Mouse (Mus musculus) neural tube, embryonic 15.5 days (tissue): ENCODE measurements around the gene Cadps. TPM values are rescaled to one million over a fixed set of nuclear protein-coding genes. Genes with fewer than 3 reads are reported as not detected.

Experiments
- ATAC-seq: fragments of 200-750 bp; cut with Nextera tagmentation; 2 replicates; pipeline ENCODE4 v1.8.0; 2017; ENCODE audit warnings: mild to moderate bottlenecking, moderate TSS enrichment, moderate library complexity; ENCODE audit not compliant: low FRiP score
- H3K27ac ChIP-seq: fragments of 300-500 bp; sonication (generic); replicated peaks from 2 replicates; pipeline ENCODE4 v1.5.1; 2015; ENCODE audit warnings: mild to moderate bottlenecking, inconsistent platforms
- H3K27me3 ChIP-seq: fragments of 300-500 bp; sonication (generic); replicated peaks from 2 replicates; pipeline ENCODE4 v1.6.1; 2015; ENCODE audit warnings: inconsistent platforms
- H3K36me3 ChIP-seq: fragments of 300-500 bp; sonication (generic); 2 replicates; pipeline ENCODE4 v1.6.1; 2015; ENCODE audit warnings: inconsistent platforms
- H3K4me1 ChIP-seq: fragments of 300-500 bp; sonication (generic); 2 replicates; pipeline ENCODE4 v1.6.1; 2015; ENCODE audit warnings: inconsistent platforms
- H3K4me2 ChIP-seq: fragments of 300-500 bp; sonication (generic); 2 replicates; pipeline ENCODE4 v1.6.1; 2015; ENCODE audit warnings: inconsistent platforms, mild to moderate bottlenecking, moderate library complexity
- H3K4me3 ChIP-seq: fragments of 300-500 bp; sonication (generic); replicated peaks from 2 replicates; pipeline ENCODE4 v1.5.1; 2015; ENCODE audit warnings: mild to moderate bottlenecking, inconsistent platforms
- H3K9ac ChIP-seq: fragments of 300-500 bp; sonication (generic); replicated peaks from 2 replicates; pipeline ENCODE4 v1.6.1; 2015; ENCODE audit warnings: mild to moderate bottlenecking, inconsistent platforms
- H3K9me3 ChIP-seq: fragments of 300-500 bp; sonication (generic); replicated peaks from 2 replicates; pipeline ENCODE4 v1.6.1; 2016; ENCODE audit warnings: inconsistent platforms
- WGBS: fragments of 180-500 bp; shearing (Covaris S2); methylation state at CpG from one replicate; pipeline ENCODE4 v1.1.7; 2015; ENCODE audit warnings: mixed read lengths; 5-methylcytosine and 5-hydroxymethylcytosine counted together
- polyA plus RNA-seq: library from polyadenylated mRNA; unstranded; fragments of >200 nt; fragmentation: Nextera tagmentation; extraction: Ambion mirVana; gene quantifications from 2 replicates; pipeline ENCODE4 v1.2.1, GENCODE M21; 2015

Cadps gene
- polyA plus RNA-seq, 1 experiment from 2014 or later, result 44.1 TPM

GRCm38 (mm10) chr14:12818442-12818841 lies 4.4 kb downstream of the Cadps start:
- Histone ChIP-seq H3K9me3 (no peaks in the 10 kb centered on the region), H3K4me1 (peaks cover 28% of the 10 kb centered on the region), H3K27me3 (no peaks in the 10 kb centered on the region), H3K36me3 (no peaks in the 10 kb centered on the region), H3K27ac (no peak overlapping the region), H3K9ac (no peak overlapping the region), H3K4me3 (no peak overlapping the region), H3K4me2 (no peak overlapping the region)
- WGBS, result 88% methylated on average over 1 of the region's 1 CpGs
- no peak for ATAC-seq

DNA sequence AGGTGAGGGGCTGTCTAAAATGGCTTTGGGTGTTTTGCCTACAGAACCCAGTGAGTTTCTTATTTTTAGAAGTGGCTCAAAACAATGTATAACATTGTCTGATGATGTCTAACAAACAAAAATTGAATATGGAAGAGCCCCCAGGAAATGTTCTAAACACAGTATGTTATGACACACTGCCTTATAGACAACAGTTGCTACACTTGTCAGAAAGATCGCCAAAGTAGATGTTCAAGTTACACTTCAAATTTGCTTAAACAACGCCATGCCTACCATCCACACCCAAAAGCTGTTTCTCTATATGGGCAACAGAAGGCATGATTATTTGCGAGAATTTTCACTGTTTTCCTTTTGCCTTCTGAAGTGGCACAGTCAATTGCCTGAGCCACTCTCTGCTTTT lies 10.8 kb downstream of the Cadps start:
- 90% methylated on average over 3 of the region's 3 CpGs for WGBS
- ATAC-seq, result no peak
- Histone ChIP-seq H3K36me3 (no peaks in the 10 kb centered on the region), H3K4me2 (no peak overlapping the region), H3K4me1 (no peaks in the 10 kb centered on the region), H3K27ac (no peak overlapping the region), H3K9ac (no peak overlapping the region), H3K4me3 (no peak overlapping the region), H3K9me3 (no peaks in the 10 kb centered on the region), H3K27me3 (no peaks in the 10 kb centered on the region)

DNA sequence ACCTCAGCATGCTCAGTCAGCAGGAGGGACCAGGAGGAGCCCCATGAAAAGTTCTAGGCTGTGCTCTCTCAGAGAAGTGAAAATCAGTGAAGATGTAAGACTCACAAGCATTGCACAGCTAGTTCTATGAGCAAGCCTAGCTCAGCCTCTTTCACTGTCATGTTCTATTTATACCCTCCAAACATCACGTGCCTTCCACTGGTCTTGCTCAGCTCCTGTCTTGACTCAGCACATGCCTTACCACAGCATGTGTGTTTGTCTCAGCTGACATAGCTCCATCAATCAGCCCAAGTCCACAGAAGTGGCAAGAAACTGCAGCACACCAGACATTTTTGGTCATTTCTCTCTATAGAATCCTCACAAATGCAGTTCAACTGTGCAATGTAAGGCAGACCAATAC lies 19.9 kb downstream of the Cadps start:
- H3K27ac ChIP-seq, result no peak overlapping the region
- ATAC-seq, result no peak
- 74% methylated on average over 1 of the region's 1 CpGs for whole genome bisulfite sequencing
- no peaks in the 10 kb centered on the region for H3K9me3 ChIP-seq
- H3K4me3 ChIP-seq, result no peak overlapping the region
- H3K4me1 ChIP-seq, result no peaks in the 10 kb centered on the region
- H3K36me3 ChIP-seq, result no peaks in the 10 kb centered on the region
- H3K27me3 ChIP-seq, result no peaks in the 10 kb centered on the region
- no peak overlapping the region for H3K4me2 ChIP-seq
- no peak overlapping the region for H3K9ac ChIP-seq

- 72% methylated on average over 2 of the region's 2 CpGs for WGBS
- Histone ChIP-seq H3K36me3 (no peaks in the 10 kb centered on the region), H3K27ac (no peak overlapping the region), H3K9ac (no peak overlapping the region), H3K4me3 (no peak overlapping the region), H3K4me2 (no peak overlapping the region), H3K4me1 (no peaks in the 10 kb centered on the region), H3K27me3 (no peaks in the 10 kb centered on the region), H3K9me3 (no peaks in the 10 kb centered on the region)
- ATAC-seq, result no peak
Observed at GRCm38 (mm10) chr14:12801100-12801499, 21.8 kb downstream of the Cadps start.

GRCm38 (mm10) chr14:12798926-12799325 lies 24.0 kb downstream of the Cadps start:
- H3K4me1 ChIP-seq, result no peaks in the 10 kb centered on the region

GRCm38 (mm10) chr14:12784296-12784695 lies 38.6 kb downstream of the Cadps start:
- no peak overlapping the region for H3K27ac ChIP-seq
- H3K36me3 ChIP-seq, result no peaks in the 10 kb centered on the region
- no peaks in the 10 kb centered on the region for H3K4me1 ChIP-seq
- no peaks in the 10 kb centered on the region for H3K9me3 ChIP-seq
- no peaks in the 10 kb centered on the region for H3K27me3 ChIP-seq
- 88% methylated on average over 1 of the region's 1 CpGs for WGBS
- H3K4me3 ChIP-seq, result no peak overlapping the region
- ATAC-seq, result no peak
- no peak overlapping the region for H3K9ac ChIP-seq
- no peak overlapping the region for H3K4me2 ChIP-seq

More at GRCm38 (mm10) chr14:12798926-12799325, 24.0 kb downstream of the Cadps start:
- ATAC-seq, result no peak
- no peak overlapping the region for H3K4me2 ChIP-seq
- no peaks in the 10 kb centered on the region for H3K9me3 ChIP-seq
- H3K4me3 ChIP-seq, result no peak overlapping the region
- H3K36me3 ChIP-seq, result no peaks in the 10 kb centered on the region
- no peaks in the 10 kb centered on the region for H3K27me3 ChIP-seq
- no peak overlapping the region for H3K9ac ChIP-seq
- no peak overlapping the region for H3K27ac ChIP-seq

GRCm38 (mm10) chr14:12780016-12780415 lies 42.9 kb downstream of the Cadps start:
- H3K9me3 ChIP-seq, result no peaks in the 10 kb centered on the region
- WGBS, result 85% methylated on average over 1 of the region's 1 CpGs
- no peak overlapping the region for H3K4me3 ChIP-seq
- no peak overlapping the region for H3K4me2 ChIP-seq
- no peak overlapping the region for H3K27ac ChIP-seq
- no peaks in the 10 kb centered on the region for H3K4me1 ChIP-seq
- no peaks in the 10 kb centered on the region for H3K36me3 ChIP-seq
- no peak overlapping the region for H3K9ac ChIP-seq
- no peaks in the 10 kb centered on the region for H3K27me3 ChIP-seq
- no peak for ATAC-seq

DNA sequence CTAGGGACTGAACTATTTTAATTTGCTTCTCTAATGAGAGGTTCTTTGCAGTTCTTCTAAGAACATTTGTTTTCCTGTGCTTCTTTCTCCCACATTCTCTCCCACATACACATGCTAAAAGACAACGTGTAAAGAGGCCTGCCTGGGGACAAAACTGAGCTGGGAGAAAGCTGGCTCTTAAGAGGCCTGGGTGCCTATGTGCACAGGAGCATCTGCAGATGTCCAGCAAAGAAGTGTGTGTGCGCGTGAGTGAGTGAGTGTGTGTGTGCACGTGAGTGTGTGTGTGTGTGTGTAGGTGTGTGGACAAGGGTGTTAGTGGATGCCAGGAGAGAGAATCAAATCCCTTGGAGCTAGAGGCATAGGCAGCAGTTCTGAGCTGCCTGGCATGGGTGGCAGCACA lies 44.9 kb downstream of the Cadps start:
- H3K27me3 ChIP-seq, result no peaks in the 10 kb centered on the region
- ATAC-seq, result no peak
- H3K4me2 ChIP-seq, result no peak overlapping the region
- no peak overlapping the region for H3K27ac ChIP-seq
- H3K9me3 ChIP-seq, result no peaks in the 10 kb centered on the region
- WGBS, result 76% methylated on average over 4 of the region's 4 CpGs
- H3K36me3 ChIP-seq, result no peaks in the 10 kb centered on the region
- H3K9ac ChIP-seq, result no peak overlapping the region
- no peaks in the 10 kb centered on the region for H3K4me1 ChIP-seq
- H3K4me3 ChIP-seq, result no peak overlapping the region

- no peak for ATAC-seq
- Histone ChIP-seq H3K4me3 (no peak overlapping the region), H3K27me3 (no peaks in the 10 kb centered on the region), H3K4me1 (no peaks in the 10 kb centered on the region), H3K9me3 (no peaks in the 10 kb centered on the region), H3K9ac (no peak overlapping the region), H3K36me3 (no peaks in the 10 kb centered on the region), H3K4me2 (no peak overlapping the region), H3K27ac (no peak overlapping the region)
- WGBS, result 84% methylated on average over 1 of the region's 1 CpGs
Observed at GRCm38 (mm10) chr14:12768870-12769269, 54.0 kb downstream of the Cadps start.

GRCm38 (mm10) chr14:12753237-12753636 lies 69.6 kb downstream of the Cadps start:
- Histone ChIP-seq H3K27ac (no peak overlapping the region), H3K4me3 (no peak overlapping the region), H3K9me3 (no peaks in the 10 kb centered on the region), H3K9ac (no peak overlapping the region), H3K4me2 (no peak overlapping the region), H3K36me3 (no peaks in the 10 kb centered on the region), H3K27me3 (no peaks in the 10 kb centered on the region), H3K4me1 (no peaks in the 10 kb centered on the region)
- ATAC-seq, result no peak
- 94% methylated on average over 4 of the region's 4 CpGs for WGBS

DNA sequence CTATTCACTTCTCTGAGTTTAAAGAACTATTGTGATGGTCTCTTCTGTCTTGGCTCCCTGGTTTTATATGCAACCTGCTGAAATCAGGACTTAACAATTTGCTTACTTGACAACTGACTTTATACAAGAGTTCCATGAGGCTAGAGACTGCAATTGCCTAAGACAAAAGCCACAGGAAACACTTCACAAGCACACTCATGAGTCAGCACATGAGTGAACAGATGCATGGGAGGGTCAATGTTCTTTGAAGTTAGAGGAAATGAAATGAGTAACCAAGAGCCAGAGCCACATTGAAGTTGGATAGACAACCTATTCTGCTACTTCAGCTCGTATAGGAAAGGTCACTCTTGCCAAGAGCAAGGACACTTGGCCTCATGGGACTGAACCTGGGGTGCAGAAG lies 71.1 kb downstream of the Cadps start:
- Histone ChIP-seq H3K4me1 (no peaks in the 10 kb centered on the region), H3K9me3 (no peaks in the 10 kb centered on the region), H3K9ac (no peak overlapping the region), H3K4me3 (no peak overlapping the region), H3K27ac (no peak overlapping the region), H3K4me2 (no peak overlapping the region), H3K27me3 (no peaks in the 10 kb centered on the region), H3K36me3 (no peaks in the 10 kb centered on the region)
- no peak for ATAC-seq
- 68% methylated on average over 1 of the region's 1 CpGs for WGBS

DNA sequence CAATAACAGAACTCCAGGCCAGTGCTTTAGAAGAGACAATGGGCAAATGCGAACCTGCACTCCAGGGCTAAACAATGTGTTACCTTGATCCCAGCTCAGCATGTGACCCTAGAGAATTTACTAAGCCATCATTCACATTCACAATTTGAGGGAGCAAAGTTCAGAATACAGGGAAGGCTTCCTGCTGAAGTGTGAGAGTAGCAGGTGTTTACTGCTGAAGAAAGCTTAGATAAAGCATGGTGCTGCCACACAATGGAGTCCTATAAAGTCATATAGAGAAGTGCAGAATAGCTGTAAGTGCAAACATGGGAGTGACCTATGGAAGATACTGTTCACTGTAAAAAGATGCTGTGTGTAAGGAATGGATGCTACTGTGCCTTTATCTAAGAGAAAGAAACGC lies 91.9 kb downstream of the Cadps start:
- 80% methylated on average over 2 of the region's 2 CpGs for WGBS
- ATAC-seq, result no peak
- no peak overlapping the region for H3K9ac ChIP-seq

More for the DNA sequence above, 91.9 kb downstream of the Cadps start:
- Histone ChIP-seq H3K36me3 (no peaks in the 10 kb centered on the region), H3K4me1 (no peaks in the 10 kb centered on the region), H3K4me3 (no peak overlapping the region), H3K27ac (no peak overlapping the region), H3K4me2 (no peak overlapping the region), H3K27me3 (no peaks in the 10 kb centered on the region), H3K9me3 (no peaks in the 10 kb centered on the region)
